Mouse (Mus musculus) limb, embryonic 15.5 days (tissue): Measurements from ENCODE around the gene Cacna1f. TPM values are rescaled to one million over a fixed set of nuclear protein-coding genes. Genes with fewer than 3 reads are reported as not detected.

ENCODE experiments used
- ATAC-seq: fragments of 200-750 bp; cut with Nextera tagmentation; 2 replicates; pipeline ENCODE4 v1.8.0; 2017; ENCODE audit warnings: low read depth, moderate TSS enrichment; ENCODE audit not compliant: insufficient number of reproducible peaks, low FRiP score, low TSS enrichment
- H3K27ac ChIP-seq: fragments of 300-500 bp; sonication (generic); 2 replicates; pipeline ENCODE4 v1.5.1; 2015; ENCODE audit warnings: moderate library complexity, mild to moderate bottlenecking, inconsistent platforms
- H3K27me3 ChIP-seq: fragments of 300-500 bp; sonication (generic); 2 replicates; pipeline ENCODE4 v1.6.1; 2015; ENCODE audit warnings: inconsistent platforms
- H3K36me3 ChIP-seq: fragments of 300-500 bp; sonication (generic); 2 replicates; pipeline ENCODE4 v1.6.1; 2015; ENCODE audit warnings: inconsistent platforms
- H3K4me1 ChIP-seq: fragments of 300-500 bp; sonication (generic); 2 replicates; pipeline ENCODE4 v1.6.1; 2015; ENCODE audit warnings: inconsistent platforms
- H3K4me2 ChIP-seq: fragments of 300-500 bp; sonication (generic); 2 replicates; pipeline ENCODE4 v1.6.1; 2015; ENCODE audit warnings: mild to moderate bottlenecking, inconsistent platforms
- H3K4me3 ChIP-seq: fragments of 300-500 bp; sonication (generic); 2 replicates; pipeline ENCODE4 v1.5.1; 2015; ENCODE audit warnings: mild to moderate bottlenecking, inconsistent platforms
- H3K9ac ChIP-seq: fragments of 300-500 bp; sonication (generic); 2 replicates; pipeline ENCODE4 v1.6.1; 2015; ENCODE audit warnings: inconsistent platforms
- H3K9me3 ChIP-seq: fragments of 300-500 bp; sonication (generic); 2 replicates; pipeline ENCODE4 v1.6.1; 2016; ENCODE audit warnings: inconsistent platforms
- WGBS: fragments of 180-500 bp; shearing (Covaris S2); methylation state at CpG from one replicate; pipeline ENCODE4 v1.1.7; 2015; 5-methylcytosine and 5-hydroxymethylcytosine counted together
- polyA plus RNA-seq: library from polyadenylated mRNA; unstranded; fragments of >200 nt; fragmentation: Nextera tagmentation; extraction: Ambion mirVana; gene quantifications from 2 replicates; pipeline ENCODE4 v1.2.1, GENCODE M21; 2015

Cacna1f gene
- polyA plus RNA-seq, 1 experiment from 2014 or later: 0.05 TPM

DNA sequence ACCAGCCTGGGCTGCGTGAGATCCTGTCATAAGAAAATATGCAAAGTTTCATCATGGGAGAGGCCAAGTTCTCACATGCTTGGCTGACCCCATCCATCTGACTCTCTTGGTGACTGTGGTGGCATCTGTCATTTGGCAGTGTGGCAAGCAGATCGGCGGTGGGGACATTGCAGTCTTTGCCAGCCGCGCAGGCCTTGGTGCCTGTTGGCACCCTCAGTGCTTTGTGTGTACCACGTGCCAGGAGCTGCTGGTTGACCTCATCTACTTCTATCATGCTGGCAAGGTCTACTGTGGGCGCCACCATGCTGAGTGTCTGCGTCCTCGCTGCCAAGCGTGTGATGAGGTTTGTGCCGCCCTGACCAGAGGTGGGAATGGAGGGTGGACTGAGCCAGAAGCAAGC lies 57.9 kb downstream of the Cacna1f start:
- WGBS: 92% methylated on average over 11 of the region's 11 CpGs
- ATAC-seq: no peak

DNA sequence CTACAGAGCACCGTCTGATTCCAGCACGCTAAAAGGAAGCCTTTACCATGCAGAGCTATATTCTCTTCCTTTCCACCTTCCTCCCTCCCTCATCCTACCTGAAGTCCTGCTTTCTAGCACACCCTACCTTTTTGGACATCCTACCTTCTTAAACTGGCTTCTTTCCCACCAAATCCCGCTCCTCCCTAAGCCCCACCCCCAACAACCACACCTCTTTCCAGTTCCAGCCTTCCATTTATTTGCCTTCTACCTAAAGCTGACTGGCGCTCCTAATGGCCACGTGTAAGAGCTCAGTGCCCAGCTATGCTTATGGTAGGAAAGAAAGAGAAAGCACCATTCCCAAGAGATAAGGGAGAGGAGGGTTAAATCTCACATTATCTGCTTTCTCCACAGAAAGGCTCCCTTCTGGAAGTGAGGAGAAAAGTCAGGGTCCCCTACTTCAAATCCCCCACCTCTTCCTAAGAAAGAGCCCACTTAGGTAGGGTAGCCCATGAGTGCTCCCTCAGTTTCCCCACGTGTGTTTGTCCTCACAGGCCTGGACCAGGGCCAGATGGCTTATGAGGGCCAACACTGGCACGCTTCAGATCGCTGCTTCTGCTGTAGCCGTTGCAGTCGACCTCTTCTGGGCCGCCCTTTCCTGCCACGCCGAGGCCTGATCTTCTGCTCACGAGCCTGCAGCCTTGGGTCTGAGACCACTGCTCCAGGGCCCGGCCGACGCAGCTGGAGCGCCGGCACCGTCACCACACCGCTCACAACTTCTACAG lies 59.0 kb downstream of the Cacna1f start:
- Histone ChIP-seq H3K4me1 (no peaks in the 10 kb centered on the region), H3K9me3 (no peaks in the 10 kb centered on the region), H3K27ac (no peak overlapping the region), H3K4me2 (no peak overlapping the region), H3K4me3 (no peak overlapping the region), H3K27me3 (no peaks in the 10 kb centered on the region), H3K36me3 (peaks cover 19% of the 10 kb centered on the region), H3K9ac (no peak overlapping the region)
- 72% methylated on average over 21 of the region's 21 CpGs for WGBS
- no peak for ATAC-seq

More for the DNA sequence above, 57.9 kb downstream of the Cacna1f start:
- Histone ChIP-seq H3K27me3 (no peaks in the 10 kb centered on the region), H3K4me1 (no peaks in the 10 kb centered on the region), H3K9me3 (no peaks in the 10 kb centered on the region), H3K4me3 (no peak overlapping the region), H3K9ac (no peak overlapping the region), H3K27ac (no peak overlapping the region), H3K36me3 (peaks cover 19% of the 10 kb centered on the region), H3K4me2 (no peak overlapping the region)

DNA sequence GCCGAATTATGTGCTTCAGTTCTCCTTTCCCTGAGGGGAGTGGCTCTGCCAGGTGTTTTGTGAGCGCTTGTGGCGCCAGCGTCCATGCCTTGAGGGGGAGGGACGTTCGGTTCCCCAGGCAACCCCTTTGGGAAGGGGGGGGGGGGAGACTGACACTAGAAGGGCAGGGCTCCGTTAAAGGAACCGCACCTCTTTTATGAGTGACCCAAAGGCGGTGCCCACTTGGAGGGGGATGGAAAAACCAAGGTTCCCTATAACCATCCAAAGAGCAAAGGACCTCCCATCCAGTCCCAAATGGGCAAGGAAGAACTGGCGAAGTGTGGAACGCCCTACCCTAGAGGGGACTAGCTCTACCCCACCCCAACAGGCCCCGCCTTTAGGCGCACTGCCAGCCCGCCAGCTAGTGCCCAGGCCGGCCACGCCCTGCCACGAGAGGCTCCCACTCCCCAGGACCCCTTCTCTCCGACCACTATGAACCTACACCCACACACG lies 63.6 kb downstream of the Cacna1f start:
- Histone ChIP-seq H3K4me2 (peak overlapping the region; percentile 43), H3K9me3 (no peaks in the 10 kb centered on the region), H3K9ac (peak overlapping the region; percentile 33), H3K4me3 (peak overlapping the region; percentile 53), H3K36me3 (peaks cover 15% of the 10 kb centered on the region), H3K27me3 (no peaks in the 10 kb centered on the region), H3K27ac (peak overlapping the region; percentile 86), H3K4me1 (peaks cover 16% of the 10 kb centered on the region)
- ATAC-seq: peak; percentile 68
- WGBS: 21% methylated on average over 19 of the region's 19 CpGs

DNA sequence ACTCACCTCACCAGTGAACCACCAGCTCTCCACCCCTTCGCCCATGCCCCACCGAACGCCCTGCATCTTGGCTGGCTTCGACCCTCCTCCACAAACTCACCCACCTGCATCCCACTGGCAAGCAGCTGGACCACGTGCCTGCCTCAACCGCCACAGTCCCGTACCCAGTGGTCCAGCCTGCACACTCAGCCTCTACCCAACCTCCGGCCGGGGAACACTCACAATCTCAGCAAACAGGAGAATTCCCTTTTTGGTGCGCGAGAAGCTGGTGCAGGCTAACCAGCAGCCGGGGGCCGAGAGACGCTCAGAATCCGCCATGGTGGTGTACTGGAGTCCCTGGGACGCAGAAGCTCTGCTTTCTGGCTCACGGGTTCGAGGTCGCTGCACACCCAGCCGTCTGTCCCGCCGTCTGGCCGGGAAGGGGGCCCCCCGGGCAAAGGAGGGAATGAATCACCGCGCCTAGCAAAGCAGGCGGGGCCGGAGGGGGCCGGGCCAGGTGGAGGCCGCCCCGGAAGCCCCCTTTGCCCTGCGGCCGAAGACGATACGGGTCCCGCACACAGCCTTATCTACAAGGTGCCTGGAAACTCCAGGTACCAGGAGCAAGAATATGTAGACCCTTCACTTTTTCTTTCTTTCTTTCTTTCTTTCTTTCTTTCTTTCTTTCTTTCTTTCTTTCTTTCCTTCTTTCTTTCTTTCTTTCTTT lies 64.2 kb downstream of the Cacna1f start, which contains the start of gene Plp2:
Plp2 (minus strand) TSS at position 470 of the 703 bp plus-strand sequence.
- Histone ChIP-seq H3K4me2 (peak within 1 kb of the TSS; percentile 43), H3K27me3 (no peaks in the 10 kb centered on the region), H3K27ac (peak within 1 kb of the TSS; percentile 86), H3K36me3 (peaks cover 13% of the 10 kb centered on the region), H3K4me1 (peaks cover 16% of the 10 kb centered on the region), H3K4me3 (peak within 1 kb of the TSS; percentile 53), H3K9me3 (no peaks in the 10 kb centered on the region), H3K9ac (peak within 1 kb of the TSS; percentile 33)
- peak; percentile 26; the same call in 1 of the 2 replicates for ATAC-seq
- 31% methylated on average over 36 of the region's 36 CpGs for WGBS

DNA sequence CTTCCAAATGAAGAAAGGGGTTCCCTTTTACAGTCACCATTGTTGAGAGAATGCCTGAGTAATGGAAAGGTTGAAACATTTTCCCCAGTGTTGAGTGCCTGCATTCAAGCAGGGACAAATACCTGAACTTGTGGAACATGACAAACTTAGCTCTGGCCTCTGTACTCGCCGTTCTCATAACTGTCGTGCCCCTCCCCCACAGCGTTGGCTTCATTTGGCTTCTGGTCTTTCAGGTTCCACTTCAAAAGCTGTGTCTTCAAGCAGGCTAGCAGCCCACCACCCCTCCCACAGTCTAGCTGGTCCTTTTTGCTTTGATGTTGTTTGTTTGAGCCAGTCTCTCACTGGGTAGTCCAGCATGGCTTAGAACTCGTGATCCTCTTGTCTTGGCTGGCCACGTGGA lies 65.9 kb downstream of the Cacna1f start:
- H3K9me3 ChIP-seq: no peaks in the 10 kb centered on the region
- H3K27me3 ChIP-seq: no peaks in the 10 kb centered on the region
- H3K9ac ChIP-seq: no peak overlapping the region
- 37% methylated on average over 6 of the region's 6 CpGs for WGBS
- H3K36me3 ChIP-seq: no peaks in the 10 kb centered on the region
- no peak overlapping the region for H3K4me3 ChIP-seq
- ATAC-seq: no peak
- H3K4me2 ChIP-seq: no peak overlapping the region
- H3K27ac ChIP-seq: no peak overlapping the region
- H3K4me1 ChIP-seq: peaks cover 16% of the 10 kb centered on the region

DNA sequence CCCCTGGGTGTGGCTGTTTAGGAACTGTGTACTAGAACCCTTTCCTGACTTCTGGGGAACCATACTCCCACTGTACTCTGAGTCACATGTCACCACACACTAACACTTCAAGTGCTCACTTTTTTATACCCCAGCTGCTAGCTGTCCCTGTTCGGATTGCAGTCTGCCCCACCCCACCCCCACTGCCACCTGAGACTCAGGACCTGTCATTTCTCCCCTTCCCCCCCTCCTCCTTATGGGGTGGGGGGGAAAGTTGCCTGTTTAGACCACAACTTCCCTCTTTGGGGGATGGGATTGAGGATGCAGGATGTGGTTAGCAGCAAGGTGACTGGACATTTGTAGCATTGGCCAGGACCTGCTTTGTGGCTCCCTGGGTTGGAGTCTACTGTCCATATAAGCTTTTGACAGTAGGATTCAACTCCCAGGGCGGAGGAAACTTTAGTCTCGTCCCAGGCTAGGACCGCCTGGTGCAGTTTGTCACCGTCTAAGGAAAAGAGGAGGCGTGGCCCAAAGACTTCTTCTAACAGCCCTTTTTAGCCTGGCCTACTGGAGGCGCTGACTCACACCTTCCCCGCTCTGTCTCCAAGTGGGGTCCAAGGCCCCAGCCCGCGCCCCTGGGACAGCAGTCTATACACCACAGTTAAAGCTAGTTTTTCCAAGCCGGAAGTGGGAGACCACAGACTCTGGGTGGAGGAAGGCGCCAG lies 66.8 kb downstream of the Cacna1f start:
- H3K4me2 ChIP-seq: peak overlapping the region; percentile 45
- ATAC-seq: peak; percentile 25; the same call in 1 of the 2 replicates

GRCm38 (mm10) chrX:7674284-7675000 lies 67.6 kb downstream of the Cacna1f start:
- peak overlapping the region; percentile 27 for H3K4me3 ChIP-seq
- ATAC-seq: peak; percentile 35; the same call in 1 of the 2 replicates
- peak overlapping the region; percentile 45 for H3K4me2 ChIP-seq
- no peaks in the 10 kb centered on the region for H3K9me3 ChIP-seq
- no peaks in the 10 kb centered on the region for H3K27me3 ChIP-seq
- WGBS: 25% methylated on average over 28 of the region's 28 CpGs
- H3K9ac ChIP-seq: no peak overlapping the region
- peak overlapping the region; percentile 87 for H3K27ac ChIP-seq
- H3K36me3 ChIP-seq: no peaks in the 10 kb centered on the region
- H3K4me1 ChIP-seq: peaks cover 16% of the 10 kb centered on the region

More for the DNA sequence above, 66.8 kb downstream of the Cacna1f start:
- Histone ChIP-seq H3K9ac (no peak overlapping the region), H3K4me3 (peak overlapping the region; percentile 27), H3K9me3 (no peaks in the 10 kb centered on the region), H3K27me3 (no peaks in the 10 kb centered on the region), H3K4me1 (peaks cover 16% of the 10 kb centered on the region), H3K27ac (peak overlapping the region; percentile 87), H3K36me3 (no peaks in the 10 kb centered on the region)
- 29% methylated on average over 12 of the region's 12 CpGs for WGBS

DNA sequence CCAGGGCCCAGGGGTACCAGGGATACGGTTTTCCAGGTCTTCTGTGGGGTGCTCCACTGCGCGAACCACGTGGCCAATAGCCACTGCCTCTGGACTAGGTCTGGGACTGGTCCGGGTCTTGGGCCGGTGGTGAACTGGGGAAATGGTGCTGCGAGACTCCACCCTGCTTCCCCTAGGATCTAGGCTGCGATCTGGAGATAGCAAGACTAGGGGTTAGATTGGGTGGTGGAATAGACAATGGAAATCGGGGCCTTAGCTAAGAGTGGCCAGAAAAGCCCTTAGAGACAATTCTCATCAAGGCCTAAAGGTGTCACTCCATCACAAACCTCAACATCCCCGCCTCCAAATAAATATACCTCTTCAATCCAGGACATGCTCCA lies 68.1 kb downstream of the Cacna1f start:
- no peak for ATAC-seq
- WGBS: 33% methylated on average over 10 of the region's 10 CpGs
- Histone ChIP-seq H3K9ac (no peak overlapping the region), H3K27ac (peak overlapping the region; percentile 87), H3K9me3 (no peaks in the 10 kb centered on the region), H3K4me1 (peaks cover 16% of the 10 kb centered on the region), H3K27me3 (no peaks in the 10 kb centered on the region), H3K36me3 (no peaks in the 10 kb centered on the region), H3K4me3 (peak overlapping the region; percentile 27), H3K4me2 (peak overlapping the region; percentile 45)

DNA sequence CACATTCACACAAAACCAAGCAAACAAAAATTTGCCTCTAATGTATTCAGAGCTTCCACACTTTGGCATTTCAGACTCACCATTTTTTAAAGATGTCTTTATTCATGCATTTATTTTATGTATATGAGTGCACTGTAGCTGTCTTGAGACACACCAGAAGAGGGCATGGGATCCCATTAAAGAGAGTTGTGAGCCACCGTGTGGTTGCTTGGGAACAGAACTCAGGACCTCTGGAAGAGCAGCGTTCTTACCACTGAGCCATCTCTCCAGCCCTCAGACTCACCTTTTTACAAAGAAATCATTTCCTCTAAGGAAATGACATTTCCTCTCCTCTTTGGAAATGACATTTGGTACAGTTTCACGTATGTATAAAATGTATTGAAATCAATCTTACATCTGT lies 72.1 kb downstream of the Cacna1f start:
- no peak for ATAC-seq

GRCm38 (mm10) chrX:7679405-7680056 lies 72.6 kb downstream of the Cacna1f start:
- H3K27ac ChIP-seq: no peak overlapping the region
- H3K9me3 ChIP-seq: no peaks in the 10 kb centered on the region
- no peaks in the 10 kb centered on the region for H3K36me3 ChIP-seq
- peak overlapping the region; percentile 33 for H3K4me3 ChIP-seq
- WGBS: 16% methylated on average over 27 of the region's 27 CpGs
- H3K9ac ChIP-seq: no peak overlapping the region
- H3K4me1 ChIP-seq: no peaks in the 10 kb centered on the region
- peak overlapping the region; percentile 51 for H3K4me2 ChIP-seq
- H3K27me3 ChIP-seq: no peaks in the 10 kb centered on the region
- peak; percentile 91 for ATAC-seq

More for the DNA sequence above, 72.1 kb downstream of the Cacna1f start:
- Histone ChIP-seq H3K36me3 (no peaks in the 10 kb centered on the region), H3K4me2 (no peak overlapping the region), H3K9me3 (no peaks in the 10 kb centered on the region), H3K27me3 (no peaks in the 10 kb centered on the region), H3K4me1 (peaks cover 3% of the 10 kb centered on the region), H3K9ac (no peak overlapping the region), H3K4me3 (no peak overlapping the region), H3K27ac (no peak overlapping the region)
- WGBS: 38% methylated on average over 3 of the region's 3 CpGs

GRCm38 (mm10) chrX:7680057-7680412 lies 73.2 kb downstream of the Cacna1f start:
- Histone ChIP-seq H3K4me3 (peak overlapping the region; percentile 33), H3K27me3 (no peaks in the 10 kb centered on the region), H3K9ac (no peak overlapping the region), H3K36me3 (no peaks in the 10 kb centered on the region), H3K4me2 (peak overlapping the region; percentile 51), H3K4me1 (no peaks in the 10 kb centered on the region), H3K27ac (no peak overlapping the region), H3K9me3 (no peaks in the 10 kb centered on the region)
- WGBS: 28% methylated on average over 12 of the region's 12 CpGs
- ATAC-seq: no peak
